ENCODE assay signal across 10 mouse cellular contexts in genomic region chr7:56946398-56946797, GRCm38 (mm10).
DNase-seq lines count a peak whose midpoint lies in the region; ATAC-seq and TF ChIP-seq lines count a peak whose summit lies in the region.
"Had no signal": no experiment of that assay in that cellular context is flagged by ENCODE, and none has a peak within 500 bp of the region (broad histone marks: within the 10 kb centered on the region; RNA-seq: fewer than 3 reads in every experiment).

No protein-coding gene starts in this region.

- no peak for TF ChIP-seq POLR2A in brain, embryonic 14.5 days (IDR thresholded peaks at IDR 0.05; ENCODE audit: borderline replicate concordance, extremely low read depth, insufficient read depth, insufficient read length, poor library complexity, severe bottlenecking)

- no peak overlapping the region for H3K4me3 ChIP-seq in hindbrain, embryonic 14.5 days (replicated peaks; ENCODE audit: low read length)
- H3K4me3 ChIP-seq in hindbrain, embryonic 10.5 days = no peak overlapping the region
- no peak overlapping the region for H3K4me3 ChIP-seq in midbrain, embryonic 14.5 days (replicated peaks; ENCODE audit: low read depth, low read length)
- no peak overlapping the region for H3K4me3 ChIP-seq in midbrain, embryonic 13.5 days (replicated peaks)

- H3K4me2 ChIP-seq in hindbrain, embryonic 14.5 days (replicated peaks) = no peak overlapping the region
- no peak overlapping the region for H3K4me2 ChIP-seq in midbrain, embryonic 14.5 days (ENCODE audit: low read length)
- H3K4me2 ChIP-seq in midbrain, embryonic 13.5 days (replicated peaks) = no peak overlapping the region

- no peak overlapping the region for H3K9ac ChIP-seq in hindbrain, embryonic 14.5 days
- H3K9ac ChIP-seq in midbrain, embryonic 14.5 days (replicated peaks; ENCODE audit: low read length) = no peak overlapping the region
- no peak overlapping the region for H3K9ac ChIP-seq in midbrain, embryonic 13.5 days (replicated peaks)

- no peaks in the 10 kb centered on the region for H3K9me3 ChIP-seq in hindbrain, embryonic 14.5 days (ENCODE audit: control insufficient read depth, low read length)
- no peaks in the 10 kb centered on the region for H3K9me3 ChIP-seq in hindbrain, embryonic 10.5 days
- H3K9me3 ChIP-seq in midbrain, embryonic 14.5 days (ENCODE audit: control insufficient read depth, low read length) = no peaks in the 10 kb centered on the region
- no peaks in the 10 kb centered on the region for H3K9me3 ChIP-seq in midbrain, embryonic 13.5 days

- intact Hi-C loops in left cerebral cortex, postnatal 4 days (cut with DNase I) = loop anchor here (5.0 to 10.0 kb wide), 2 partner anchors 441 to 528 kb away; partner anchors contain the start of gene Gabrg3

- no peak overlapping the region for H3K27ac ChIP-seq in hindbrain, embryonic 14.5 days
- H3K27ac ChIP-seq in hindbrain, embryonic 10.5 days = no peak overlapping the region
- no peak overlapping the region for H3K27ac ChIP-seq in midbrain, embryonic 14.5 days (replicated peaks; ENCODE audit: low read depth, low read length)
- H3K27ac ChIP-seq in midbrain, embryonic 13.5 days = no peak overlapping the region

- peak; percentile 67 for DNase-seq in hindbrain, embryonic 14.5 days (ENCODE audit: low spot score)
- DNase-seq in hindbrain, embryonic 10.5 days (ENCODE audit: low spot score) = no peak
- DNase-seq in midbrain, embryonic 14.5 days = peak; percentile 75
- peak; percentile 63 for DNase-seq in brain, embryonic 14.5 days (ENCODE audit: low read depth)
- DNase-seq in mesoderm, embryonic 11.5 days (ENCODE audit: low read depth, low spot score) = peak; percentile 31
- DNase-seq in left cerebral cortex, postnatal 4 days = no peak
- no peak for DNase-seq in thymus, postnatal 4 days
- DNase-seq: kidney, postnatal 14 days; thymus, postnatal 25 days had no signal

- peak; percentile 31; the same call in 1 of the 2 replicates for TF ChIP-seq CTCF in brain, embryonic 14.5 days (IDR thresholded peaks at IDR 0.05; ENCODE audit: borderline replicate concordance, extremely low read depth, insufficient read depth, insufficient read length)

- peak; percentile 68; the same call in 1 of the 2 replicates for ATAC-seq in hindbrain, embryonic 14.5 days (ENCODE audit: low FRiP score)
- ATAC-seq in midbrain, embryonic 14.5 days (ENCODE audit: low FRiP score, low TSS enrichment) = peak; percentile 53; the same call in 1 of the 2 replicates
- ATAC-seq in midbrain, embryonic 13.5 days = no peak

- 70% methylated on average over 1 of the region's 2 CpGs for WGBS in hindbrain, embryonic 14.5 days
- WGBS in hindbrain, embryonic 10.5 days = 74% methylated on average over 2 of the region's 2 CpGs
- WGBS in midbrain, embryonic 14.5 days = 71% methylated on average over 1 of the region's 2 CpGs
- 88% methylated on average over 2 of the region's 2 CpGs for WGBS in midbrain, embryonic 13.5 days

- no peaks in the 10 kb centered on the region for H3K4me1 ChIP-seq in hindbrain, embryonic 14.5 days (replicated peaks; ENCODE audit: control insufficient read depth, insufficient read depth, low read length)
- no peaks in the 10 kb centered on the region for H3K4me1 ChIP-seq in hindbrain, embryonic 10.5 days (replicated peaks)
- H3K4me1 ChIP-seq in midbrain, embryonic 14.5 days (ENCODE audit: control insufficient read depth, insufficient read depth, low read length) = no peaks in the 10 kb centered on the region
- H3K4me1 ChIP-seq in midbrain, embryonic 13.5 days (replicated peaks) = no peaks in the 10 kb centered on the region

- H3K27me3 ChIP-seq in hindbrain, embryonic 14.5 days (ENCODE audit: control insufficient read depth, insufficient read depth, low read length) = no peaks in the 10 kb centered on the region
- H3K27me3 ChIP-seq in hindbrain, embryonic 10.5 days (ENCODE audit: insufficient read depth, poor library complexity, severe bottlenecking) = no peaks in the 10 kb centered on the region
- no peaks in the 10 kb centered on the region for H3K27me3 ChIP-seq in midbrain, embryonic 14.5 days (ENCODE audit: control insufficient read depth, insufficient read depth, low read length)
- H3K27me3 ChIP-seq in midbrain, embryonic 13.5 days = no peaks in the 10 kb centered on the region

- H3K36me3 ChIP-seq in hindbrain, embryonic 14.5 days (replicated peaks; ENCODE audit: control insufficient read depth, insufficient read depth) = no peaks in the 10 kb centered on the region
- no peaks in the 10 kb centered on the region for H3K36me3 ChIP-seq in hindbrain, embryonic 10.5 days
- H3K36me3 ChIP-seq in midbrain, embryonic 14.5 days (ENCODE audit: control insufficient read depth, insufficient read depth, low read length) = no peaks in the 10 kb centered on the region
- H3K36me3 ChIP-seq in midbrain, embryonic 13.5 days = no peaks in the 10 kb centered on the region

Comparison
In these comparisons a context has a peak if more than half of its experiments do, and no peak if none do; other contexts are left out.
1. DNase-seq: peak in hindbrain, embryonic 14.5 days (single experiment), midbrain, embryonic 14.5 days (single experiment), brain, embryonic 14.5 days (single experiment) and mesoderm, embryonic 11.5 days (single experiment); none in hindbrain, embryonic 10.5 days (single experiment), left cerebral cortex, postnatal 4 days (single experiment) and thymus, postnatal 4 days (single experiment).